Mouse (Mus musculus) forebrain, postnatal 0 days (tissue): Measurements from ENCODE around the gene Ythdf1. TPM values are rescaled to one million over a fixed set of nuclear protein-coding genes. Genes with fewer than 3 reads are reported as not detected.

Source experiments
- ATAC-seq: fragments of 200-750 bp; cut with Nextera tagmentation; 2 replicates; pipeline ENCODE4 v1.8.0; 2017; ENCODE audit warnings: mild to moderate bottlenecking, moderate library complexity
- DNase-seq: peaks from one replicate; pipeline ENCODE4 v3.0.0-alpha.2; 2015
- H3K27ac ChIP-seq: fragments of 300-500 bp; sonication (generic); 2 replicates; pipeline ENCODE4 v1.5.1; 2014; ENCODE audit warnings: low read depth, mild to moderate bottlenecking, antibody characterized with exemption, low read length, moderate library complexity, mixed read lengths
- H3K27me3 ChIP-seq: fragments of 300-500 bp; sonication (generic); 2 replicates; pipeline ENCODE4 v1.6.1; 2014; ENCODE audit warnings: mild to moderate bottlenecking, low read length, mixed read lengths; ENCODE audit not compliant: insufficient read depth
- H3K36me3 ChIP-seq: fragments of 300-500 bp; sonication (generic); 2 replicates; pipeline ENCODE4 v1.6.1; 2014; ENCODE audit warnings: mild to moderate bottlenecking, moderate library complexity; ENCODE audit not compliant: insufficient read depth
- H3K4me1 ChIP-seq: fragments of 300-500 bp; sonication (generic); 2 replicates; pipeline ENCODE4 v1.6.1; 2014; ENCODE audit warnings: antibody characterized with exemption; ENCODE audit not compliant: insufficient read depth
- H3K4me2 ChIP-seq: fragments of 300-500 bp; sonication (generic); 2 replicates; pipeline ENCODE4 v1.6.1; 2014; ENCODE audit warnings: low read depth, mild to moderate bottlenecking, moderate library complexity
- H3K4me3 ChIP-seq: fragments of 300-500 bp; sonication (generic); 2 replicates; pipeline ENCODE4 v1.5.1; 2014; ENCODE audit warnings: low read depth, low read length, mixed read lengths
- H3K9ac ChIP-seq: fragments of 300-500 bp; sonication (generic); 2 replicates; pipeline ENCODE4 v1.6.1; 2014; ENCODE audit warnings: mild to moderate bottlenecking
- H3K9me3 ChIP-seq: fragments of 300-500 bp; sonication (generic); 2 replicates; pipeline ENCODE4 v1.6.1; 2016; ENCODE audit warnings: low read length
- CTCF ChIP-seq: sonication (generic); IDR thresholded peaks from 2 replicates; pipeline ENCODE4 v1.5.1; 2016; ENCODE audit warnings: antibody characterized with exemption, control low read depth, low read depth
- WGBS: fragments of 180-500 bp; shearing (Covaris S2); extraction: QIAGEN DNeasy Blood & Tissue Kit; methylation state at CpG from one replicate; pipeline ENCODE4 v1.1.7; 2014; 5-methylcytosine and 5-hydroxymethylcytosine counted together
- polyA plus RNA-seq: library from polyadenylated mRNA; unstranded; fragments of >200 nt; fragmentation: Nextera tagmentation; extraction: Ambion mirVana; gene quantifications from 2 replicates; pipeline ENCODE4 v1.2.1, GENCODE M21; 2015
- total RNA-seq: library from RNA; depleted of rRNA; stranded (reverse); fragments of >200 nt; gene quantifications from 2 replicates; pipeline ENCODE4 v1.2.3, GENCODE M21; 2014

The Ythdf1 gene
- total and polyA plus RNA-seq, 2 experiments from 2014 or later = 31.2 to 51.7 TPM

DNA sequence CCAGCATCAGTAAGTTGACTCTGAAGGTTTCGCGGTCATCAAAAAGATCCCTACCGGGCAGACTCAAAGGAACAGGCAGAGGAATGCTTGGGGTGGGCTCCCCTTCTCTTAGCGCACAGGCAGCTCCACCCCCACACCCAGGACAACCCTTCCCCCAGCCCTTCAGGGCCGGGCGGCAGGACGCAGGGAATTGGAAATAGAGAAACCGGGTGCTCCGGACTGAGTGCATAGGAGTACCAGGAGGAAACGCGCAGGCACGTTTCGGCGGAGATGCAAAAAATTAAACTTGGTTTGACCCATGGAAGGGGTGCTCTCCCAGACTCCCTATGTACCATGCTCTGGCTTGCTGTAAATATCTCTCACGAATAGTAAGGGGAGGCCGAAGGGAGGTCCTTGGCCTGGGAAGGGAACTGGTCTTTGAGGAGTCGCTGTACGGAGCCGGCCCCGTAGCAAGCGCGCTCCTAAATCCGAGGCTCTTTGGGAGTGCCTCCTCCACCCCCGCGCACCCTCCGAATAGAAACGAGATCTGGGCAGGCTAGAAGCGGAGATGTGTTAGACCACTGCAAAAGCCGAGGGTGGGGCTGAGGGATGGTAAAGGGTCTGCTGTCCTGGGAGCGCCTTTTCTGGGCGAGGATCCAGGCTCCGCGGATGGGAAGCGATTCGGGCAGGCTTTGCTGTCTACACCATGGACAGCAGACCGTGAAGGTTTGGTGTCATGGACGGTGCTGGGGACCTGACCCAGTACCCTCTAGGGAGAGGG, 29.5 kb downstream of the Ythdf1 start:
- peak overlapping the region; percentile 99 for H3K9ac ChIP-seq
- peak overlapping the region; percentile 61 for H3K4me2 ChIP-seq
- no peaks in the 10 kb centered on the region; the same call in none of the 2 replicates for H3K27me3 ChIP-seq
- TF ChIP-seq CTCF = no peak
- H3K4me3 ChIP-seq = peak overlapping the region; percentile 79
- H3K36me3 ChIP-seq = peaks cover 6% of the 10 kb centered on the region
- H3K9me3 ChIP-seq = no peaks in the 10 kb centered on the region
- WGBS = 3% methylated on average over 37 of the region's 37 CpGs
- ATAC-seq = peak; percentile 3; the same call in 1 of the 2 replicates
- peak; percentile 73 for DNase-seq
- peaks cover 25% of the 10 kb centered on the region for H3K4me1 ChIP-seq
- H3K27ac ChIP-seq = peak overlapping the region; percentile 99

DNA sequence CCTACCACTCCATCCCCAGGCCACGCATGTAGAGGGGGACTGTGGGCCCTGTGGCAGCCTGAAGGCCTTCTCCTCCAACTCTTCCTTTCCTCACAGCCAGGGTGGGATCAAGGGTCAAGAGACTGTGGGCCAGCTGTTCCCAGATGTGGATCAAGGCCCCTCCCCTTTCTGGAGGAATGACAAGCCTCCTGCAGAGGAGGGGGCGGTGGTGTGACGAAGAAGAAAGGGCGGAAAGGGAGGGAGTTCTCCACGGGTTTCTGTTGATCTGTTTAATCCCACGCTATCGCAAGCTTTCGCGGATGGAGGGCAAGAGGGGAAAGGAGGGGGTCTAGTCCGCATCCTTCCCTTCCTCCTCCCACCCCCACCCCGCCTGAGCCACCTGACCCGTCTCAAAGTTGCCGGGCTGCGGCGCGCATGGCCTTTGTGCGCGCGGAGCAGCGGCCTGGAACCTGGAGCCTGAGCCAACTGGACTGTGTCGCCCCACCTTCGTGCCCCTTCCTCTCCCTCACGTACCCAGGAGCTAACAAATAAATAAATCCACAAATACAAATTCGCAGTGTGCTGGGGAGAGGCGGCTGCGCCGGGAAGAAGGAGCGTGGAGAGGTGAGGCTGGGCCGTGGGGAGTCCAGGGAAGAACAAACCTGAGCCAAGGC, 30.2 kb downstream of the Ythdf1 start:
- Histone ChIP-seq H3K36me3 (peaks cover 3% of the 10 kb centered on the region), H3K4me3 (peak overlapping the region; percentile 79), H3K4me2 (peak overlapping the region; percentile 61), H3K27ac (peak overlapping the region; percentile 99), H3K9ac (peak overlapping the region; percentile 99), H3K27me3 (no peaks in the 10 kb centered on the region; the same call in none of the 2 replicates), H3K9me3 (no peaks in the 10 kb centered on the region), H3K4me1 (peaks cover 19% of the 10 kb centered on the region; the same call in 1 of the 2 replicates)
- TF ChIP-seq CTCF = peak; percentile 44; the same call in 1 of the 2 replicates
- DNase-seq (peak; percentile 69), ATAC-seq (no peak)
- 5% methylated on average over 29 of the region's 29 CpGs for WGBS

DNA sequence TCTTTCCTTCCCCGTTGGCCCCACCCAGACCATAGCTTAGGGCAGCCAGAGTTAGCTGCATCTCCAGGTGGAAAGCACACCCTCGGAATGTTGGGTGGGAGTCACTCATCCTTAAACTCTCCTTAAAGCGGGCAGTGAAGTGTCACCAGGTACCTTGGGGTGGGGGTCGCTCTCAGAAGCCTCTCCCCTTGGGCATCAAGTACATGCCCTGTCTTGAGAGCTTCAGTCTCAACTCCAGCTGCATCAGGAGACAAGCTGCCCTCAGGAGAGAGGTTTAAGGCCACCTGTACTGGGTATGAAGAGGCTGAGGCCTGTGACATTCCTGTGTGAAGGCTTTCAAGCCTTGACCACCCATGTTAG, 30.8 kb downstream of the Ythdf1 start:
- TF ChIP-seq CTCF = no peak

DNA sequence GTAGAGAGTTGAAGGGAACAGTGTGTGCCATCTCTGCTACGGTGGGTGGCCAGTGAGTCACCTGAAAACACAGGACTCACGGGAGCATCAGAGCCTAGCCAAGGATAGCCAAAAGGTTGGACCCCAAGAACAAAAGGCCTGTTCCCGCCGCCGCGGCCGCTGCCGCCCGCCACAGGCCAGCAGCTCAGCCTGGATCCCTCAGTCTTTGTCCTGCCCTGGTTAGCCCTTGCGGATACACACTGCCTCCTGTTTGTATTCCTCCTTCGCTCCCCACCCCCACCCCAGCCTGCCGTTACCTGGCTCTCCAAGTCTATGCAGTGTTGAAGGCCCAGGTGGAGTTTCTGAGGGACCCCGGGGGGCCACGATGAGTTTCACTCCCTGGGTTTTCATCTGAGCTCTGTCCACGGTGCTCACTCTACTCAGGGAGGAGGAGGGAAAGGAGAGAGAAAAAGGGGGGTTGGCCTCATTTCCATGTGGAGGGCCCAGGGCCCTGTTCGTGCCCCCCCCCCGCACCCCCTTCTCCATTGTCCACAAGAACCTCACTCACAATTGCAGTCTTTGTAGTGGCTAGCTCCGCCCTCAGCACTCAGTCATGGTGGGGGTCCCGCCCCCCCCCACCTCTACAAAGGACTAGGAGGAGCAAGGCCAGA, 31.4 kb downstream of the Ythdf1 start:
- Histone ChIP-seq H3K27ac (peak overlapping the region; percentile 99), H3K27me3 (no peaks in the 10 kb centered on the region; the same call in none of the 2 replicates), H3K36me3 (no peaks in the 10 kb centered on the region), H3K4me3 (no peak overlapping the region), H3K9me3 (no peaks in the 10 kb centered on the region), H3K4me2 (peak overlapping the region; percentile 61), H3K9ac (0 out of 2 replicates have a peak overlapping the region, but pooled peaks have one; percentile 31), H3K4me1 (peaks cover 15% of the 10 kb centered on the region; the same call in 1 of the 2 replicates)
- no peak for DNase-seq
- ATAC-seq = no peak
- 12% methylated on average over 18 of the region's 19 CpGs for WGBS
- no peak for TF ChIP-seq CTCF

More for the DNA sequence above, 30.8 kb downstream of the Ythdf1 start:
- peak overlapping the region; percentile 99 for H3K27ac ChIP-seq
- H3K4me3 ChIP-seq = no peak overlapping the region
- no peaks in the 10 kb centered on the region for H3K36me3 ChIP-seq
- no peaks in the 10 kb centered on the region; the same call in none of the 2 replicates for H3K27me3 ChIP-seq
- no peaks in the 10 kb centered on the region for H3K9me3 ChIP-seq
- 21% methylated on average over 4 of the region's 4 CpGs for WGBS
- no peak for ATAC-seq
- peaks cover 15% of the 10 kb centered on the region; the same call in 1 of the 2 replicates for H3K4me1 ChIP-seq
- H3K4me2 ChIP-seq = peak overlapping the region; percentile 61
- no peak for DNase-seq
- peak overlapping the region; percentile 99; the same call in 1 of the 2 replicates for H3K9ac ChIP-seq

DNA sequence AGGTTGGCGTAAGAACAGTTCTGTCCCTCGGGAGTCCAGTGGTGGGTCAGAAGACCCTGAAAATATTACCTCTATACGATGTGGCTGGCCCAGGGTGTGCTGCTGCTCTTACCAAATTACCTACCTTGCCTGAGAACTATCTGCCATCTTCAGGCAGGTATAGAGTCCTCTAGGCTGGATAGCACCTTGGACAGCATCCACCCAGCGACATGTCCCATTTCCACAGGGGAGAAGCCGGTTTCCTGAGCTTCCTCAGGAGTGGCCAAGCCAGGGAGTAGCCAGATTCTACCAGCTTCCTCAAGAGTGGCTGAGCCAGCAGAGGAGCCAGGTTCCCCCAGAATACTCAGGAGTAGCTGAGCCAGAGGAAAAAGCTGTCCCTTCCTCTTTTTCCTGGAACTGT, 35.5 kb downstream of the Ythdf1 start:
- H3K9ac ChIP-seq = no peak overlapping the region
- no peak overlapping the region for H3K27ac ChIP-seq
- no peaks in the 10 kb centered on the region for H3K9me3 ChIP-seq
- H3K27me3 ChIP-seq = no peaks in the 10 kb centered on the region; the same call in none of the 2 replicates
- no peak for ATAC-seq
- H3K4me2 ChIP-seq = no peak overlapping the region
- H3K4me3 ChIP-seq = no peak overlapping the region
- H3K4me1 ChIP-seq = peaks cover 11% of the 10 kb centered on the region; the same call in 1 of the 2 replicates
- 77% methylated on average over 5 of the region's 5 CpGs for WGBS
- no peak for DNase-seq
- no peak for TF ChIP-seq CTCF
- H3K36me3 ChIP-seq = no peaks in the 10 kb centered on the region

DNA sequence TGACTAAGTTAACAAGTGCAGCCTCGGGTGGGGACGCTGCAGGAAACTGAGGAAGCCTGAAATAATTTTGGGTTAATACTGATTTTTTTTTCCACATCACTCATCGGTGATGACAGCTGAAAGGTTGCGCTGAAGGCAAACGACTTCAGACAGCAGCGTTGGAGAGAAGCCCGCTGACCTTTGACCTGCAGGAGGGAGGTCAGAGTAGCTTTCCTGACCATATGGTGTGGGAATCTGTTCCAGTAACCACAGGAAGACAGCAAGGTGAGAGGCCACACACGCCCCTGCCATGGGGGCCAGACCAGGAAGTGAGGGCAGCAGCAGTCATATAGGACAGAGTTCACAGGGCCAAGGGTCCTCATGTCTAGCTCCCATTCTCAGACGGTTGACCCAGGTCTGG, 39.5 kb downstream of the Ythdf1 start:
- H3K4me2 ChIP-seq = no peak overlapping the region
- H3K4me3 ChIP-seq = no peak overlapping the region
- no peak overlapping the region for H3K9ac ChIP-seq
- H3K9me3 ChIP-seq = no peaks in the 10 kb centered on the region
- H3K27ac ChIP-seq = no peak overlapping the region
- no peaks in the 10 kb centered on the region for H3K36me3 ChIP-seq
- ATAC-seq (no peak), DNase-seq (no peak)
- no peak for TF ChIP-seq CTCF
- WGBS = 78% methylated on average over 9 of the region's 9 CpGs
- H3K27me3 ChIP-seq = no peaks in the 10 kb centered on the region
- peaks cover 18% of the 10 kb centered on the region for H3K4me1 ChIP-seq
